Mouse (Mus musculus) cerebellum, adult 2 months (tissue): Measurements from ENCODE around the gene Bora.

Experiments used
- CTCF ChIP-seq: fragments of 200-500 bp; IDR thresholded peaks from 2 replicates; pipeline ENCODE4 v1.5.1; 2011; ENCODE audit warnings: low read depth, mild to moderate bottlenecking, control low read depth, low read length, moderate library complexity, borderline replicate concordance; ENCODE audit not compliant: insufficient read depth
- POLR2A ChIP-seq: fragments of 200-500 bp; IDR thresholded peaks from 2 replicates; pipeline ENCODE4 v1.6.1; 2011; ENCODE audit warnings: low read length, control low read depth, borderline replicate concordance; ENCODE audit not compliant: insufficient read depth

DNA sequence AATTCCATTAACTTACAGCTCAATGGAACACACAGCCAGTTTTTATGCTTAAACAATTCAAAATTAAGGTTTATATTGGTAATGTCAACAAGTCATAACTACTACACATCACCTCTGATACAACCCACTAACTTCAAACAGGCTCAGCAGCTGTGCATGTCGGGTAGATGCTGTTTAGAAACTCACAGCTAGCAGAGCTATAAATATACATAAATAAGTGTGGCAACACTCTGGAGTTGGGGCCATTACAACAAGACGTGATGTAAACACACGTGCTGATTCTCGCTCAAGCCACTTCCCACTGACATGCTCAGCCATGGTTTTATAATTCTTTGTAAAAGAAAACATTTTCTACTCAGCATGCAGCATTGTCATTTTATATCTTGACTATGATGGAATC, 10.0 kb upstream of the Bora start:
- TF ChIP-seq POLR2A (no peak), CTCF (no peak)
